Mouse (Mus musculus) gastrocnemius, postnatal 10 days (tissue): ENCODE results near the gene Noxa1. TPM values are rescaled to one million over a fixed set of nuclear protein-coding genes. Genes with fewer than 3 reads are reported as not detected.

Source experiments
- DNase-seq: peaks from one replicate; pipeline ENCODE4 v3.0.0; 2021; ENCODE audit warnings: mixed read lengths
- long read RNA-seq, 2 experiments: library from polyadenylated mRNA; stranded (forward); transcript quantifications; one replicate each; pipeline ENCODE4 v2.0.0; 2021
- total RNA-seq, 2 experiments: library from RNA; stranded (reverse); gene quantifications; 2 replicates each; pipeline ENCODE4 v1.2.3; 2021

Noxa1 gene
- total RNA-seq = not detected
- long read RNA-seq, experiment 1 = 0 reads
- long read RNA-seq, experiment 2 = 0 reads

- DNase-seq = no peak
Measured at GRCm38 (mm10) chr2:25095109-25095850, at the start of gene Noxa1. Gene Noxa1, minus strand, starts transcription at chr2:25095149.

- DNase-seq = no peak
Measured at GRCm38 (mm10) chr2:25141921-25142320, 47.0 kb upstream of the Noxa1 start.

- no peak for DNase-seq
Measured at GRCm38 (mm10) chr2:25141185-25141584, 46.2 kb upstream of the Noxa1 start.

GRCm38 (mm10) chr2:25137832-25138231 lies 42.9 kb upstream of the Noxa1 start:
- DNase-seq = no peak

- no peak for DNase-seq
Measured at GRCm38 (mm10) chr2:25131601-25132000, 36.7 kb upstream of the Noxa1 start.

- DNase-seq = no peak
Measured at GRCm38 (mm10) chr2:25128072-25128471, 33.1 kb upstream of the Noxa1 start.

- peak; percentile 68 for DNase-seq
Measured at GRCm38 (mm10) chr2:25127206-25127605, 32.3 kb upstream of the Noxa1 start.

- DNase-seq = no peak
Measured at GRCm38 (mm10) chr2:25126011-25127010, 31.4 kb upstream of the Noxa1 start.

- no peak for DNase-seq
Measured at GRCm38 (mm10) chr2:25125146-25125545, 30.2 kb upstream of the Noxa1 start.

GRCm38 (mm10) chr2:25124411-25124810 lies 29.5 kb upstream of the Noxa1 start:
- DNase-seq = no peak

- no peak for DNase-seq
Measured at GRCm38 (mm10) chr2:25123527-25123926, 28.6 kb upstream of the Noxa1 start.

GRCm38 (mm10) chr2:25122666-25123065 lies 27.7 kb upstream of the Noxa1 start:
- DNase-seq = no peak

GRCm38 (mm10) chr2:25120963-25121362 lies 26.0 kb upstream of the Noxa1 start:
- no peak for DNase-seq

- no peak for DNase-seq
Measured at GRCm38 (mm10) chr2:25115442-25115841, 20.5 kb upstream of the Noxa1 start.

- no peak for DNase-seq
Measured at GRCm38 (mm10) chr2:25114308-25114707, 19.4 kb upstream of the Noxa1 start.

GRCm38 (mm10) chr2:25111184-25111791 lies 16.3 kb upstream of the Noxa1 start:
- no peak for DNase-seq

- DNase-seq = no peak
Measured at GRCm38 (mm10) chr2:25110505-25111183, 15.7 kb upstream of the Noxa1 start.

- DNase-seq = no peak
Measured at GRCm38 (mm10) chr2:25109487-25109886, 14.5 kb upstream of the Noxa1 start.

GRCm38 (mm10) chr2:25106045-25106444 lies 11.1 kb upstream of the Noxa1 start:
- DNase-seq = no peak

- no peak for DNase-seq
Measured at GRCm38 (mm10) chr2:25104122-25104521, 9.2 kb upstream of the Noxa1 start.

- DNase-seq = no peak
Measured at GRCm38 (mm10) chr2:25099703-25100102, 4.8 kb upstream of the Noxa1 start.

- DNase-seq = no peak
Measured at GRCm38 (mm10) chr2:25098956-25099355, 4.0 kb upstream of the Noxa1 start.
